Mouse (Mus musculus): ENCODE data around the gene Sema4a. TPM values are rescaled to one million over a fixed set of nuclear protein-coding genes. Genes with fewer than 3 reads are reported as not detected.

Sema4a gene
- 16.3 and 17.7 TPM in 2 replicates for polyA plus RNA-seq (2015; fragmentation: Nextera tagmentation; extraction: Ambion mirVana)

DNA sequence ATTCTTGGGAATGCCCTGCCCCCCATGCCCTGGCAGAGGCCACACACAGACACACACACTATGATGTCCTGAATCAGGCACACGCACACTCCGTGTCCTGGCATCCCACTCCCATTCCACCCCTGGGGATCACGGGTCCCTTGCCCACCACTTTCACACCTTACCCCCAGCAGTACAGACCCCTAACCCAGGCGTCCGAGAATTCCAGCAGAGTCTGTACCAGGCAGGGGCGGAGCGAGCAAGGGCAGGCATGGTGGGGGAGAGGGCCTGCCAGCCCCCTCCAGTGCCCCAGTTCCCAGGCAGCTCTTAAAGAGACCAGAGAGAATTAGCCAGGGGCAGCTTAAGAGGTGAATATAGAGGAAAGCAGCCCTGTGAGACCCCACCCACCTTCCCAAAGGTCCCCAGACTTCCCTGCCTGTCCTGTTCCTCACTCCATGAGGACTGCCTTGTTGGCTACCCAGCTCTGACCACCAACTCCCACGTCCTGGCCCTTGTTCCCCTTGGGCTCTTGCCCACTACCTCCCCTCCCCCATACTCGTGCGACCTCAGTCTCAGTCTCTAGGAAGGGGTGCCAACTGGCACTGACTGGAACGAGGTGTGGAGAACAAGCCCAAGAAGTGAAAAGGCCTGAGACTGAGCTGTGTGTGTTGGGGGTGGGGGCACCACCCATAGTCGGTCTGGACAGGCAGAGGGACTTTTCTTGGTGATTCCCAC is at the start of gene Sema4a:
Gene Sema4a, minus strand, starts transcription at position 200 of the 714 bp plus-strand sequence.
- H3K4me3 ChIP-seq: no peak within 1 kb of the TSS
- H3K36me3 ChIP-seq: no peaks in the 10 kb centered on the region
- no peaks in the 10 kb centered on the region for H3K27me3 ChIP-seq
- no peak within 1 kb of the TSS for H3K27ac ChIP-seq (replicated peaks)
- no peak for ATAC-seq (replicated peaks)
- no peak within 1 kb of the TSS for H3K9ac ChIP-seq (replicated peaks)
- H3K9me3 ChIP-seq: no peaks in the 10 kb centered on the region
- H3K4me1 ChIP-seq: peaks cover 36% of the 10 kb centered on the region
- 33% methylated on average over 12 of the region's 12 CpGs for WGBS
- no peak within 1 kb of the TSS for H3K4me2 ChIP-seq (replicated peaks)

DNA sequence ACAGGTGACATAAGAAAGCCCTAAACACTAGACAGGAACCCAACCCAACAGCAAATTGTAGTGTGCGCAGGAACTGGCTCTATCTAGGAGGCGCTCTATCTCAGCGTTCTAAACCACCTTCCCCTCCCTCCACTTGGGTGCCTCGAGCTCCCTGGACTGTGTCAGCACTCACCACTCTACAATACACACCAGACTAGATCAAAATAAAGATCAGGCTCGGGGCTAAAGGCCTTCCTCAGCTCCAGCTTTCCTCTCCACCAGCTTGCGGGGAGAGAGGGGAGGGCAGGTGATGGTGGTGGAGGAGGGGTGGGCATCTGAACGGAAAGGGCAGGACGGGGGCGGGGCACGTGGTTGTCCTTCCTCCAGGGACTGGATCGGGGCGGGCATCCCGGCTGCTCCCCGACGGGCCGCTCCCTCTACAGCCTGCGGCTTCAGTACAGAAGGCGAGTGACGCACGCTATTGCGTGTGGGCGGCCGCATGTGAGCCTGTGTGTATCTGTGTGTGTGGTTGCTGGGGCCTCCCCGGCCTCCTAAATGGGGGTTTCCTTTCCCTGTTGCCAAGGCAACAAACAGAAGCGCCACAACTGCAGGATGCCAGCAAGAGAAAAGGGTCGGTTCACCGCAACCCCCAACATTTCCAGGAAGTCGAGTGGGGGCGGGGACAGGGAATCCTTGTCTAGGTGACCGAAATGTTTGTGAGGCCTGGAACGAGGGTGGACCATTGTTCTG is 48.9 kb upstream of the Sema4a start, which contains the start of gene Lmna:
Gene Lmna, minus strand, starts transcription at position 265 of the 729 bp plus-strand sequence.
- peak; percentile 98 for ATAC-seq (replicated peaks)
- peak within 1 kb of the TSS; percentile 58 for H3K4me2 ChIP-seq (replicated peaks)
- under 1% methylated on average over 31 of the region's 31 CpGs for WGBS
- peak within 1 kb of the TSS; percentile 86 for H3K27ac ChIP-seq (replicated peaks)
- peaks cover 35% of the 10 kb centered on the region for H3K4me1 ChIP-seq
- peak within 1 kb of the TSS; percentile 43 for H3K4me3 ChIP-seq
- no peaks in the 10 kb centered on the region for H3K36me3 ChIP-seq
- H3K9ac ChIP-seq (replicated peaks): peak within 1 kb of the TSS; percentile 37
- no peaks in the 10 kb centered on the region for H3K27me3 ChIP-seq
- no peaks in the 10 kb centered on the region for H3K9me3 ChIP-seq

GRCm38 (mm10) chr3:88509250-88509649 is 48.3 kb upstream of the Sema4a start:
- H3K27me3 ChIP-seq: no peaks in the 10 kb centered on the region
- H3K4me1 ChIP-seq: peaks cover 35% of the 10 kb centered on the region
- H3K4me3 ChIP-seq: peak overlapping the region; percentile 43
- H3K9me3 ChIP-seq: no peaks in the 10 kb centered on the region
- 61% methylated on average over 3 of the region's 3 CpGs for WGBS
- H3K4me2 ChIP-seq (replicated peaks): peak overlapping the region; percentile 58
- peak overlapping the region; percentile 86 for H3K27ac ChIP-seq (replicated peaks)
- H3K36me3 ChIP-seq: no peaks in the 10 kb centered on the region
- ATAC-seq (replicated peaks): no peak
- H3K9ac ChIP-seq (replicated peaks): peak overlapping the region; percentile 37

GRCm38 (mm10) chr3:88505765-88506164 is 44.8 kb upstream of the Sema4a start:
- Histone ChIP-seq H3K36me3 (no peaks in the 10 kb centered on the region), H3K4me1 (peaks cover 35% of the 10 kb centered on the region), H3K9ac (replicated peaks) (no peak overlapping the region), H3K27me3 (no peaks in the 10 kb centered on the region), H3K4me2 (replicated peaks) (no peak overlapping the region), H3K27ac (replicated peaks) (no peak overlapping the region), H3K9me3 (no peaks in the 10 kb centered on the region), H3K4me3 (no peak overlapping the region)
- WGBS: 53% methylated on average over 7 of the region's 7 CpGs
- no peak for ATAC-seq (replicated peaks)

- Histone ChIP-seq H3K9me3 (no peaks in the 10 kb centered on the region), H3K36me3 (no peaks in the 10 kb centered on the region), H3K9ac (replicated peaks) (no peak overlapping the region), H3K4me2 (replicated peaks) (no peak overlapping the region), H3K4me3 (no peak overlapping the region), H3K27ac (replicated peaks) (no peak overlapping the region), H3K4me1 (peaks cover 28% of the 10 kb centered on the region), H3K27me3 (no peaks in the 10 kb centered on the region)
- WGBS: 69% methylated on average over 6 of the region's 6 CpGs
- no peak for ATAC-seq (replicated peaks)
These were observed 44.1 kb upstream of the Sema4a start for GRCm38 (mm10) chr3:88505081-88505480.

- no peak for ATAC-seq (replicated peaks)
- Histone ChIP-seq H3K4me3 (no peak overlapping the region), H3K9me3 (no peaks in the 10 kb centered on the region), H3K9ac (replicated peaks) (no peak overlapping the region), H3K4me1 (peaks cover 19% of the 10 kb centered on the region), H3K27ac (replicated peaks) (no peak overlapping the region), H3K27me3 (no peaks in the 10 kb centered on the region), H3K4me2 (replicated peaks) (no peak overlapping the region), H3K36me3 (no peaks in the 10 kb centered on the region)
- 48% methylated on average over 8 of the region's 8 CpGs for WGBS
These were observed 43.1 kb upstream of the Sema4a start for GRCm38 (mm10) chr3:88503881-88504746.

GRCm38 (mm10) chr3:88503505-88503863 is 42.5 kb upstream of the Sema4a start:
- WGBS: 27% methylated on average over 4 of the region's 4 CpGs
- no peak for ATAC-seq (replicated peaks)

GRCm38 (mm10) chr3:88502641-88503504 is 41.9 kb upstream of the Sema4a start:
- Histone ChIP-seq H3K4me2 (replicated peaks) (peak overlapping the region; percentile 99), H3K27me3 (no peaks in the 10 kb centered on the region), H3K9ac (replicated peaks) (peak overlapping the region; percentile 74), H3K36me3 (no peaks in the 10 kb centered on the region), H3K4me1 (peaks cover 18% of the 10 kb centered on the region), H3K9me3 (no peaks in the 10 kb centered on the region), H3K27ac (replicated peaks) (peak overlapping the region; percentile 32; the same call in 1 of the 2 replicates), H3K4me3 (peak overlapping the region; percentile 72)
- peak; percentile 96 for ATAC-seq (replicated peaks)
- under 1% methylated on average over 55 of the region's 55 CpGs for WGBS

More at GRCm38 (mm10) chr3:88503505-88503863, 42.5 kb upstream of the Sema4a start:
- Histone ChIP-seq H3K9ac (replicated peaks) (peak overlapping the region; percentile 74; the same call in 1 of the 2 replicates), H3K27ac (replicated peaks) (peak overlapping the region; percentile 32; the same call in 1 of the 2 replicates), H3K4me2 (replicated peaks) (peak overlapping the region; percentile 99), H3K4me3 (peak overlapping the region; percentile 72), H3K4me1 (peaks cover 18% of the 10 kb centered on the region), H3K27me3 (no peaks in the 10 kb centered on the region), H3K36me3 (no peaks in the 10 kb centered on the region), H3K9me3 (no peaks in the 10 kb centered on the region)

DNA sequence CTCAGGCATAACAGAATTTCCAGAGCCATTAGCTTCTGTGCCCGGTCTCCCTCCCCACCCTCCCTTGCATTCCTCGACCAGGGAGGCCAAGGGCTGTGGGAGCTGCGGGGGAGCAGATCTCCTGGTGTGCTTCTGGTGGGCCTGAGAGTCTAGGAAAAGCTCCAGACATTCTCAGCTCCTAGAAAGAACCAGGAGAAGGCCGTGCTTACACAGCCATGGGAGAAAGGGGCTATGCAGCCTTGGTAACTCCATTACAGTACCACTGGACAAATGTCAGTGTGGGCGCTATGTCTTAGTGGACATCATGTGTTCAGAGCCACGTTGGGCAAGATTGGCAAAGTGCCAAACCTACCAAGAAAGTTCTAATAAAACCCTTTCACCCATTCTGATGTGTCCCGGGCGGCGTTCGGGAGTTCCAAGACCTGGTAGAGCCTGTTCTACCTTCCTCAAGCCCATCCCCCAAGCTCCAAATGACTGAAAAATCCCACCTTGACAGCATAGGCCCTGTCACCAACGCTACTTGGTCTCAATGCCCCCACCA is 41.1 kb upstream of the Sema4a start:
- peak overlapping the region; percentile 74 for H3K9ac ChIP-seq (replicated peaks)
- H3K4me2 ChIP-seq (replicated peaks): peak overlapping the region; percentile 99
- no peaks in the 10 kb centered on the region for H3K9me3 ChIP-seq
- H3K4me1 ChIP-seq: peaks cover 18% of the 10 kb centered on the region
- no peak overlapping the region for H3K27ac ChIP-seq (replicated peaks)
- no peaks in the 10 kb centered on the region for H3K27me3 ChIP-seq
- WGBS: 23% methylated on average over 11 of the region's 11 CpGs
- H3K36me3 ChIP-seq: no peaks in the 10 kb centered on the region
- no peak for ATAC-seq (replicated peaks)
- H3K4me3 ChIP-seq: peak overlapping the region; percentile 72

DNA sequence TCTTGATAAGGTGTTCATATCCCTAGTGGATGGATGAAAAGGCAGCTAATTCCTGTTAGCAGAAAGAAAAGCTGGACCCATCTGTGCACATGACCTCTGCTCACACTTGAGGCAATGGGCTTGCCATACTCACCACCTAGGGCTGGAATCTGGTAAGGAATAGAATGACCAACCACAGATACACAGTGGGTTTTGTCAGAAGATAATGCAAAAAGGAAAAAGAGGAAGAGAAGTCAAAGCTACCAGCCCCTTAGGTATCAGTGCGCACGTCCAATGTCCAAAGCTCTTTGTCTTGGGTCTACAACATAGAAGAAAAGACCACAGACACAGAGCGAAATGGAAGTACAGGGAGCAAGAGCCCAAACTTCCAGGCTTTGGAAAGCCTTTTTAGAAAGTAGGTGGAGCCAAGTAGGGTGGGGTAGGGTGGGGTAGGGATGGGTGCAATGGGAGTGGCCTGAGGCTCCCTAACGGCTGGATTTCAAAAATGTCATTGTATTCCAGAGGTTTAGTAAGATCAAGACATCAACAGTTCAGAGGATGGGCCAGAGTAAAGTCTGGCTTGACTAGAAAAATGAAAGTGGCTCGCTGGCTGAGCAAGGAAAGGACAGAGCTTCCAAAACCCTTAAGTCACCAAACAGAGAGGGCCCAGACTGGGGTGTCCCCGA is 40.5 kb upstream of the Sema4a start:
- H3K4me1 ChIP-seq: peaks cover 18% of the 10 kb centered on the region
- no peaks in the 10 kb centered on the region for H3K36me3 ChIP-seq
- no peaks in the 10 kb centered on the region for H3K27me3 ChIP-seq
- H3K4me3 ChIP-seq: peak overlapping the region; percentile 72
- WGBS: 57% methylated on average over 6 of the region's 6 CpGs
- H3K9ac ChIP-seq (replicated peaks): no peak overlapping the region
- H3K27ac ChIP-seq (replicated peaks): no peak overlapping the region
- peak overlapping the region; percentile 99 for H3K4me2 ChIP-seq (replicated peaks)
- no peak for ATAC-seq (replicated peaks)
- no peaks in the 10 kb centered on the region for H3K9me3 ChIP-seq

All from forebrain, embryonic 15.5 days (tissue).